Mouse (Mus musculus) right cerebral cortex, postnatal 25 days (tissue): ENCODE measurements around the gene A730049H05Rik.

Source experiments
- DNase-seq: peaks from one replicate; pipeline ENCODE4 v3.0.0; 2022

The A730049H05Rik gene

GRCm38 (mm10) chr6:92883131-92883900, 67.0 kb downstream of the A730049H05Rik start:
- no peak for DNase-seq

- no peak for DNase-seq
Measured at GRCm38 (mm10) chr6:92891535-92891934, 75.3 kb downstream of the A730049H05Rik start.
